Mouse (Mus musculus): ENCODE results near the gene Scrg1.

- TF ChIP-seq CTCF (IDR thresholded peaks at IDR 0.05; ENCODE audit: borderline replicate concordance, insufficient read depth, low read depth, low read length) (no peak), POLR2A (IDR thresholded peaks at IDR 0.05; ENCODE audit: borderline replicate concordance, insufficient read depth, low read length) (no peak)
These were observed 55.1 kb downstream of the Scrg1 start for GRCm38 (mm10) chr8:57510791-57511315.
